Mouse (Mus musculus) kidney, postnatal 0 days (tissue): Measurements from ENCODE around the gene Adamts20. TPM values are rescaled to one million over a fixed set of nuclear protein-coding genes. Genes with fewer than 3 reads are reported as not detected.

Source experiments
- ATAC-seq: fragments of 200-750 bp; cut with Nextera tagmentation; replicated peaks from 2 replicates; pipeline ENCODE4 v1.8.0; 2017; ENCODE audit warnings: low read depth, moderate number of reproducible peaks, moderate TSS enrichment, moderate library complexity; ENCODE audit not compliant: low FRiP score
- DNase-seq: peaks from one replicate; pipeline ENCODE4 v3.0.0-alpha.2; 2016; ENCODE audit warnings: low spot score
- H3K27ac ChIP-seq: fragments of 300-500 bp; sonication (generic); 2 replicates; pipeline ENCODE4 v1.5.1; 2014; ENCODE audit warnings: mild to moderate bottlenecking
- H3K27me3 ChIP-seq: fragments of 300-500 bp; sonication (generic); 2 replicates; pipeline ENCODE4 v1.6.1; 2014; ENCODE audit warnings: low read length, mixed read lengths; ENCODE audit not compliant: insufficient read depth
- H3K36me3 ChIP-seq: fragments of 300-500 bp; sonication (generic); 2 replicates; pipeline ENCODE4 v1.6.1; 2014; ENCODE audit warnings: low read length, mixed read lengths; ENCODE audit not compliant: insufficient read depth
- H3K4me1 ChIP-seq: fragments of 300-500 bp; sonication (generic); replicated peaks from 2 replicates; pipeline ENCODE4 v1.6.1; 2014; ENCODE audit warnings: antibody characterized with exemption, low read length, mixed read lengths; ENCODE audit not compliant: insufficient read depth
- H3K4me2 ChIP-seq: fragments of 300-500 bp; sonication (generic); 2 replicates; pipeline ENCODE4 v1.6.1; 2014; ENCODE audit warnings: mild to moderate bottlenecking, low read length, moderate library complexity, mixed read lengths
- H3K4me3 ChIP-seq: fragments of 300-500 bp; sonication (generic); replicated peaks from 2 replicates; pipeline ENCODE4 v1.5.1; 2014; ENCODE audit warnings: low read depth, low read length
- H3K9ac ChIP-seq: fragments of 300-500 bp; sonication (generic); 2 replicates; pipeline ENCODE4 v1.6.1; 2014; ENCODE audit warnings: low read depth, low read length
- H3K9me3 ChIP-seq: fragments of 300-500 bp; sonication (generic); replicated peaks from 2 replicates; pipeline ENCODE4 v1.6.1; 2016; ENCODE audit warnings: low read length, inconsistent platforms, mixed read lengths
- CTCF ChIP-seq: IDR thresholded peaks from 2 replicates; pipeline ENCODE4 v1.5.1; 2016; ENCODE audit warnings: antibody characterized with exemption, low read depth, mild to moderate bottlenecking, moderate library complexity
- WGBS: fragments of 180-500 bp; shearing (Covaris S2); extraction: QIAGEN DNeasy Blood & Tissue Kit; methylation state at CpG from one replicate; pipeline ENCODE4 v1.1.7; 2014; 5-methylcytosine and 5-hydroxymethylcytosine counted together
- polyA plus RNA-seq: library from polyadenylated mRNA; unstranded; fragments of >200 nt; fragmentation: Nextera tagmentation; extraction: Ambion mirVana; gene quantifications from 2 replicates; pipeline ENCODE4 v1.2.1, GENCODE M21; 2015

The Adamts20 gene
- polyA plus RNA-seq, 1 experiment from 2014 or later: 1.5 TPM

GRCm38 (mm10) chr15:94231246-94231645 is 234.0 kb downstream of the Adamts20 start:
- no peaks in the 10 kb centered on the region; the same call in 1 of the 2 replicates for H3K4me1 ChIP-seq
- WGBS: 34% methylated on average over 5 of the region's 5 CpGs
- no peak overlapping the region for H3K9ac ChIP-seq
- H3K9me3 ChIP-seq: no peaks in the 10 kb centered on the region
- H3K36me3 ChIP-seq: no peaks in the 10 kb centered on the region
- no peaks in the 10 kb centered on the region for H3K27me3 ChIP-seq
- no peak overlapping the region for H3K27ac ChIP-seq
- DNase-seq (no peak), ATAC-seq (no peak)
- no peak for TF ChIP-seq CTCF
- H3K4me2 ChIP-seq: no peak overlapping the region
- no peak overlapping the region for H3K4me3 ChIP-seq

GRCm38 (mm10) chr15:94227388-94227787 is 237.8 kb downstream of the Adamts20 start:
- WGBS: 95% methylated on average over 1 of the region's 1 CpGs
- no peaks in the 10 kb centered on the region for H3K9me3 ChIP-seq

GRCm38 (mm10) chr15:94223101-94223500 is 242.1 kb downstream of the Adamts20 start:
- no peaks in the 10 kb centered on the region for H3K27me3 ChIP-seq
- H3K4me1 ChIP-seq: peaks cover 6% of the 10 kb centered on the region
- no peaks in the 10 kb centered on the region for H3K9me3 ChIP-seq
- H3K36me3 ChIP-seq: no peaks in the 10 kb centered on the region
- 10% methylated on average over 8 of the region's 8 CpGs for WGBS
- H3K9ac ChIP-seq: no peak overlapping the region
- ATAC-seq: no peak
- H3K27ac ChIP-seq: no peak overlapping the region
- no peak for TF ChIP-seq CTCF
- no peak for DNase-seq
- H3K4me2 ChIP-seq: no peak overlapping the region
- H3K4me3 ChIP-seq: no peak overlapping the region

More at GRCm38 (mm10) chr15:94227388-94227787, 237.8 kb downstream of the Adamts20 start:
- ATAC-seq (no peak), DNase-seq (no peak)
- Histone ChIP-seq H3K9ac (no peak overlapping the region), H3K27me3 (no peaks in the 10 kb centered on the region), H3K27ac (no peak overlapping the region), H3K36me3 (no peaks in the 10 kb centered on the region), H3K4me1 (no peaks in the 10 kb centered on the region; the same call in none of the 2 replicates), H3K4me2 (no peak overlapping the region), H3K4me3 (no peak overlapping the region)
- TF ChIP-seq CTCF: no peak

- WGBS: 11% methylated on average over 8 of the region's 8 CpGs
- Histone ChIP-seq H3K9me3 (no peaks in the 10 kb centered on the region), H3K27ac (no peak overlapping the region), H3K4me1 (peaks cover 6% of the 10 kb centered on the region), H3K9ac (no peak overlapping the region), H3K36me3 (no peaks in the 10 kb centered on the region), H3K4me2 (no peak overlapping the region), H3K4me3 (no peak overlapping the region), H3K27me3 (no peaks in the 10 kb centered on the region)
- no peak for TF ChIP-seq CTCF
- DNase-seq (peak; percentile 84), ATAC-seq (no peak)
Observed at GRCm38 (mm10) chr15:94220686-94221085, 244.5 kb downstream of the Adamts20 start.

Other genes with a start within 250 kb of the Adamts20 start
- gene Pus7l, start 78.1 kb upstream of the Adamts20 start, polyA plus RNA-seq: 7.0 and 7.7 TPM in 2 replicates
- 14.3 and 14.9 TPM in 2 replicates for gene Irak4, start 78.2 kb upstream of the Adamts20 start, polyA plus RNA-seq
- gene Twf1, start 124.5 kb upstream of the Adamts20 start, polyA plus RNA-seq: 104 and 109 TPM in 2 replicates
- 24.3 and 25.0 TPM in 2 replicates for gene Tmem117, start 163.8 kb upstream of the Adamts20 start, polyA plus RNA-seq